Mouse (Mus musculus) bone marrow macrophage, adult 2 months (primary cell): Measurements from ENCODE around the gene Syk.

Experiments
- CTCF ChIP-seq: IDR thresholded peaks from 2 replicates; pipeline ENCODE4 v1.5.1; 2012; ENCODE audit warnings: low read depth, mild to moderate bottlenecking, low read length, moderate library complexity
- POLR2A ChIP-seq: IDR thresholded peaks from 2 replicates; pipeline ENCODE4 v1.6.1; 2012; ENCODE audit warnings: mild to moderate bottlenecking, low read depth, low read length, borderline replicate concordance

- TF ChIP-seq POLR2A (no peak), CTCF (no peak)
These were observed 13.7 kb upstream of the Syk start for GRCm38 (mm10) chr13:52569194-52569769.
